In genomic region chr15:89585101-89585500, GRCm38 (mm10) we compare ENCODE assay signal across 24 mouse cellular contexts. TPM values are rescaled to one million over a fixed set of nuclear protein-coding genes. Genes with fewer than 3 reads are reported as not detected.
DNase-seq lines count a peak whose midpoint lies in the region; ATAC-seq and TF ChIP-seq lines count a peak whose summit lies in the region.
"Had no signal": no experiment of that assay in that cellular context is flagged by ENCODE, and none has a peak within 500 bp of the region (broad histone marks: within the 10 kb centered on the region; RNA-seq: fewer than 3 reads in every experiment).

No protein-coding gene starts in this region.

- H3K79me2 ChIP-seq in heart, adult 2 months (replicated peaks; ENCODE audit: control insufficient read depth, insufficient read depth, low read length) = no peaks in the 10 kb centered on the region

- no peak overlapping the region for H3K4me3 ChIP-seq in heart, adult 2 months
- H3K4me3 ChIP-seq in heart, embryonic 12.5 days = no peak overlapping the region
- no peak overlapping the region for H3K4me3 ChIP-seq in heart, postnatal 0 days (ENCODE audit: low read depth, low read length)
- H3K4me3 ChIP-seq: embryonic facial prominence, embryonic 10.5 days; forebrain, embryonic 13.5 days; layer of hippocampus, adult 2 months; liver, embryonic 15.5 days had no signal

- TF ChIP-seq EP300 in heart, adult 2 months (IDR thresholded peaks at IDR 0.05; ENCODE audit: insufficient read depth, low read depth, low read length) = peak; percentile 100
- TF ChIP-seq EP300 in heart, postnatal 0 days (IDR thresholded peaks at IDR 0.05; ENCODE audit: low read depth) = peak; percentile 77; the same call in 1 of the 2 replicates

- peak; percentile 34 to 47 for DNase-seq in heart, adult 2 months
- DNase-seq in lung, postnatal 10 days = peak; percentile 15
- no peak for DNase-seq in lung, postnatal 4 days
- no peak for DNase-seq in heart, postnatal 0 days (ENCODE audit: low spot score)
- DNase-seq in skeletal muscle tissue, adult 2 months (ENCODE audit: low read depth, low spot score) = peak; percentile 17
- no peak for DNase-seq in urinary bladder, postnatal 14 days (ENCODE audit: low spot score)
- DNase-seq: adrenal gland, adult 2 months; cerebellum, adult 9-10 months; gastrocnemius, postnatal 36 days; kidney, adult 11 months; kidney, postnatal 14 days; midbrain, embryonic 14.5 days had no signal

- H3K9ac ChIP-seq in heart, adult 2 months (ENCODE audit: low read depth, low read length) = no peak overlapping the region
- no peak overlapping the region for H3K9ac ChIP-seq in heart, embryonic 12.5 days
- no peak overlapping the region for H3K9ac ChIP-seq in heart, postnatal 0 days (replicated peaks; ENCODE audit: low read depth, low read length)
- H3K9ac ChIP-seq: forebrain, embryonic 13.5 days; liver, embryonic 15.5 days had no signal

- H3K27ac ChIP-seq in heart, adult 2 months = peak overlapping the region; percentile 60
- no peak overlapping the region for H3K27ac ChIP-seq in heart, embryonic 12.5 days (ENCODE audit: poor library complexity, severe bottlenecking)
- H3K27ac ChIP-seq in heart, postnatal 0 days (ENCODE audit: low read depth) = no peak overlapping the region
- H3K27ac ChIP-seq: embryonic facial prominence, embryonic 10.5 days; forebrain, embryonic 13.5 days; layer of hippocampus, adult 2 months; liver, embryonic 15.5 days; stomach, postnatal 0 days had no signal

- TF ChIP-seq CTCF in heart, adult 2 months (IDR thresholded peaks at IDR 0.05) = no peak
- no peak for TF ChIP-seq CTCF in heart, postnatal 0 days (IDR thresholded peaks at IDR 0.05; ENCODE audit: low read depth)

- H3K4me1 ChIP-seq in heart, adult 2 months (ENCODE audit: control insufficient read depth, insufficient read depth, low read length) = peaks cover 6% of the 10 kb centered on the region
- no peaks in the 10 kb centered on the region for H3K4me1 ChIP-seq in heart, embryonic 12.5 days (replicated peaks)
- H3K4me1 ChIP-seq in heart, postnatal 0 days (ENCODE audit: control insufficient read depth, insufficient read depth) = no peaks in the 10 kb centered on the region
- H3K4me1 ChIP-seq: liver, embryonic 15.5 days had no signal

- intact Hi-C loops in heart, adult 2 months (cut with DNase I) = no loop called here

- H3K4me2 ChIP-seq in heart, embryonic 12.5 days = no peak overlapping the region
- H3K4me2 ChIP-seq in heart, postnatal 0 days (ENCODE audit: low read depth, low read length) = no peak overlapping the region
- H3K4me2 ChIP-seq: forebrain, embryonic 13.5 days; liver, embryonic 15.5 days had no signal

- no peaks in the 10 kb centered on the region for H3K36me3 ChIP-seq in heart, adult 2 months (ENCODE audit: control insufficient read depth, insufficient read depth, low read length)
- H3K36me3 ChIP-seq in heart, embryonic 12.5 days = peaks cover 21% of the 10 kb centered on the region
- H3K36me3 ChIP-seq in heart, postnatal 0 days (replicated peaks; ENCODE audit: control insufficient read depth, insufficient read depth, low read length) = 0 out of 2 replicates have a peak, but pooled peaks cover 6% of the 10 kb centered on the region
- H3K36me3 ChIP-seq: liver, embryonic 15.5 days had no signal

- H3K9me3 ChIP-seq in heart, embryonic 12.5 days (replicated peaks) = no peaks in the 10 kb centered on the region
- H3K9me3 ChIP-seq in heart, postnatal 0 days (replicated peaks; ENCODE audit: control insufficient read depth, low read length) = no peaks in the 10 kb centered on the region
- H3K9me3 ChIP-seq: embryonic facial prominence, embryonic 10.5 days; forebrain, embryonic 13.5 days; liver, embryonic 15.5 days had no signal

- TF ChIP-seq POLR2A in heart, adult 2 months (IDR thresholded peaks at IDR 0.05; ENCODE audit: insufficient read depth, low read depth, low read length) = peak; percentile 80

- no peaks in the 10 kb centered on the region for H3K27me3 ChIP-seq in heart, adult 2 months (ENCODE audit: control insufficient read depth, insufficient read depth, low read length)
- H3K27me3 ChIP-seq in heart, embryonic 12.5 days (replicated peaks) = no peaks in the 10 kb centered on the region
- H3K27me3 ChIP-seq in heart, postnatal 0 days (ENCODE audit: control insufficient read depth, insufficient read depth, low read length) = no peaks in the 10 kb centered on the region
- H3K27me3 ChIP-seq: forebrain, embryonic 13.5 days; liver, embryonic 15.5 days had no signal

- WGBS in heart, adult 2 months = 43% methylated on average over 5 of the region's 5 CpGs
- WGBS in heart, embryonic 12.5 days = 75% methylated on average over 5 of the region's 5 CpGs
- WGBS in heart, postnatal 0 days = 62% methylated on average over 5 of the region's 5 CpGs

- no peak for ATAC-seq in heart, embryonic 12.5 days (ENCODE audit: insufficient number of reproducible peaks, low FRiP score)
- peak; percentile 57; the same call in 1 of the 2 replicates for ATAC-seq in heart, postnatal 0 days (ENCODE audit: insufficient read depth, low read depth)
- ATAC-seq: forebrain, embryonic 13.5 days; hindbrain, embryonic 16.5 days had no signal

RNA-seq across cellular contexts. Expression of gene Rabl2, which starts 6.6 kb away (rescaled TPM):
- total RNA-seq in heart, adult 2 months (2021) = 1 to 10 TPM; 3.7 to 4.2 TPM
- 5.2 and 11.0 TPM in 2 replicates for polyA plus RNA-seq in heart, adult 2 months (2012; rRNA removed)
- 20.3 and 21.1 TPM in 2 replicates for polyA plus RNA-seq in heart, embryonic 12.5 days (2016; fragmentation: Nextera tagmentation; extraction: Ambion mirVana)
- 9.6 and 12.7 TPM in 2 replicates for total RNA-seq in heart, postnatal 0 days (2014; rRNA removed; ENCODE audit: low replicate concordance)
- 9.2 and 10.3 TPM in 2 replicates for polyA plus RNA-seq in heart, postnatal 0 days (2015; fragmentation: Nextera tagmentation; extraction: Ambion mirVana)

RNA-seq across cellular contexts. Expression of gene Acr, which starts 17.0 kb away (rescaled TPM):
- under 1 TPM in 1 of 2 experiments, not detected in 1; 0.57 TPM for total RNA-seq in heart, adult 2 months (2021)
- polyA plus RNA-seq in heart, adult 2 months (2012; rRNA removed) = 1.4 and 1.6 TPM in 2 replicates
- 0.29 and 0.42 TPM in 2 replicates for polyA plus RNA-seq in heart, embryonic 12.5 days (2016; fragmentation: Nextera tagmentation; extraction: Ambion mirVana)
- total RNA-seq in heart, postnatal 0 days (2014; rRNA removed; ENCODE audit: low replicate concordance) = not detected in 2 replicates
- polyA plus RNA-seq in heart, postnatal 0 days (2015; fragmentation: Nextera tagmentation; extraction: Ambion mirVana) = 0.23 TPM in 1 of 2 replicates, not detected in the other
- total RNA-seq: common myeloid progenitor, adult 5-6 weeks; hematopoietic stem cell, adult 5-6 weeks; neutrophil, adult 5-6 weeks had no signal
- polyA plus RNA-seq: C2C12; embryonic facial prominence, embryonic 10.5 days; liver, embryonic 15.5 days; stomach, postnatal 0 days; thymus, postnatal 0 days had no signal

Comparison
In these comparisons a context has a peak if more than half of its experiments do, and no peak if none do; other contexts are left out.
1. DNase-seq: peak in heart, adult 2 months (2 of 2), lung, postnatal 10 days (single experiment) and skeletal muscle tissue, adult 2 months (single experiment); none in lung, postnatal 4 days (0 of 2), heart, postnatal 0 days (single experiment) and urinary bladder, postnatal 14 days (single experiment).